Mouse (Mus musculus): ENCODE data around the gene Iqsec1. TPM values are rescaled to one million over a fixed set of nuclear protein-coding genes. Genes with fewer than 3 reads are reported as not detected.

The Iqsec1 gene
- polyA plus RNA-seq, 1 experiment from 2014 or later = 11.6 TPM

GRCm38 (mm10) chr6:90754927-90755612 lies 233.4 kb downstream of the Iqsec1 start:
- H3K4me3 ChIP-seq = no peak overlapping the region
- H3K4me2 ChIP-seq = no peak overlapping the region
- no peak overlapping the region for H3K27ac ChIP-seq
- H3K4me1 ChIP-seq = peaks cover 16% of the 10 kb centered on the region; the same call in 1 of the 2 replicates
- H3K27me3 ChIP-seq = no peaks in the 10 kb centered on the region
- no peaks in the 10 kb centered on the region for H3K9me3 ChIP-seq
- no peak for ATAC-seq (ENCODE audit: insufficient number of reproducible peaks, low FRiP score, low TSS enrichment, low read depth)
- 52% methylated on average over 7 of the region's 7 CpGs for WGBS
- H3K9ac ChIP-seq = no peak overlapping the region
- H3K36me3 ChIP-seq = no peaks in the 10 kb centered on the region; the same call in 1 of the 2 replicates

GRCm38 (mm10) chr6:90754093-90754492 lies 234.4 kb downstream of the Iqsec1 start:
- Histone ChIP-seq H3K4me3 (no peak overlapping the region), H3K27ac (no peak overlapping the region), H3K27me3 (no peaks in the 10 kb centered on the region), H3K9me3 (no peaks in the 10 kb centered on the region), H3K4me1 (peaks cover 16% of the 10 kb centered on the region; the same call in 1 of the 2 replicates), H3K9ac (no peak overlapping the region), H3K4me2 (no peak overlapping the region), H3K36me3 (no peaks in the 10 kb centered on the region; the same call in 1 of the 2 replicates)
- no peak for ATAC-seq (ENCODE audit: insufficient number of reproducible peaks, low FRiP score, low TSS enrichment, low read depth)
- 91% methylated on average over 2 of the region's 2 CpGs for WGBS

- Histone ChIP-seq H3K9ac (no peak overlapping the region), H3K4me1 (peaks cover 16% of the 10 kb centered on the region; the same call in 1 of the 2 replicates), H3K27me3 (no peaks in the 10 kb centered on the region), H3K4me3 (no peak overlapping the region), H3K4me2 (no peak overlapping the region), H3K36me3 (no peaks in the 10 kb centered on the region; the same call in 1 of the 2 replicates), H3K27ac (no peak overlapping the region), H3K9me3 (no peaks in the 10 kb centered on the region)
- ATAC-seq (ENCODE audit: insufficient number of reproducible peaks, low FRiP score, low TSS enrichment, low read depth) = no peak
Measured at GRCm38 (mm10) chr6:90753656-90754055, 234.8 kb downstream of the Iqsec1 start.

GRCm38 (mm10) chr6:90751624-90752023 lies 236.9 kb downstream of the Iqsec1 start:
- 62% methylated on average over 3 of the region's 3 CpGs for WGBS
- no peak overlapping the region for H3K27ac ChIP-seq
- no peaks in the 10 kb centered on the region for H3K9me3 ChIP-seq
- no peak overlapping the region for H3K4me3 ChIP-seq
- H3K4me1 ChIP-seq = peaks cover 20% of the 10 kb centered on the region
- no peaks in the 10 kb centered on the region for H3K36me3 ChIP-seq
- H3K4me2 ChIP-seq = no peak overlapping the region
- no peak overlapping the region for H3K9ac ChIP-seq
- ATAC-seq (ENCODE audit: insufficient number of reproducible peaks, low FRiP score, low TSS enrichment, low read depth) = no peak
- no peaks in the 10 kb centered on the region for H3K27me3 ChIP-seq

- Histone ChIP-seq H3K4me3 (no peak overlapping the region), H3K27me3 (no peaks in the 10 kb centered on the region), H3K9ac (no peak overlapping the region), H3K4me2 (no peak overlapping the region), H3K27ac (no peak overlapping the region), H3K36me3 (no peaks in the 10 kb centered on the region), H3K4me1 (peaks cover 26% of the 10 kb centered on the region), H3K9me3 (no peaks in the 10 kb centered on the region)
- no peak for ATAC-seq (ENCODE audit: insufficient number of reproducible peaks, low FRiP score, low TSS enrichment, low read depth)
- WGBS = 60% methylated on average over 2 of the region's 2 CpGs
Measured at GRCm38 (mm10) chr6:90750091-90750490, 238.4 kb downstream of the Iqsec1 start.

- Histone ChIP-seq H3K27me3 (no peaks in the 10 kb centered on the region), H3K36me3 (no peaks in the 10 kb centered on the region), H3K27ac (no peak overlapping the region), H3K4me3 (no peak overlapping the region), H3K4me2 (no peak overlapping the region), H3K4me1 (peaks cover 23% of the 10 kb centered on the region), H3K9ac (no peak overlapping the region), H3K9me3 (no peaks in the 10 kb centered on the region)
- 59% methylated on average over 4 of the region's 4 CpGs for WGBS
- ATAC-seq (ENCODE audit: insufficient number of reproducible peaks, low FRiP score, low TSS enrichment, low read depth) = no peak
Measured at GRCm38 (mm10) chr6:90749414-90749937, 239.0 kb downstream of the Iqsec1 start.

- no peaks in the 10 kb centered on the region for H3K9me3 ChIP-seq
- H3K4me1 ChIP-seq = peaks cover 23% of the 10 kb centered on the region
- H3K27me3 ChIP-seq = no peaks in the 10 kb centered on the region
- no peak overlapping the region for H3K9ac ChIP-seq
- no peaks in the 10 kb centered on the region for H3K36me3 ChIP-seq
- H3K27ac ChIP-seq = no peak overlapping the region
- ATAC-seq (ENCODE audit: insufficient number of reproducible peaks, low FRiP score, low TSS enrichment, low read depth) = no peak
- H3K4me2 ChIP-seq = no peak overlapping the region
- no peak overlapping the region for H3K4me3 ChIP-seq
Measured at GRCm38 (mm10) chr6:90748976-90749375, 239.5 kb downstream of the Iqsec1 start.

GRCm38 (mm10) chr6:90746331-90746864 lies 242.1 kb downstream of the Iqsec1 start:
- Histone ChIP-seq H3K4me2 (no peak overlapping the region), H3K9ac (no peak overlapping the region), H3K27ac (peak overlapping the region; percentile 33; the same call in 1 of the 2 replicates), H3K36me3 (no peaks in the 10 kb centered on the region), H3K9me3 (no peaks in the 10 kb centered on the region), H3K27me3 (no peaks in the 10 kb centered on the region), H3K4me3 (no peak overlapping the region), H3K4me1 (peaks cover 19% of the 10 kb centered on the region)
- no peak for ATAC-seq (ENCODE audit: insufficient number of reproducible peaks, low FRiP score, low TSS enrichment, low read depth)
- WGBS = 49% methylated on average over 3 of the region's 3 CpGs

- Histone ChIP-seq H3K4me1 (peaks cover 12% of the 10 kb centered on the region), H3K27me3 (no peaks in the 10 kb centered on the region), H3K36me3 (no peaks in the 10 kb centered on the region), H3K4me2 (no peak overlapping the region), H3K27ac (no peak overlapping the region), H3K9me3 (no peaks in the 10 kb centered on the region), H3K9ac (no peak overlapping the region), H3K4me3 (no peak overlapping the region)
- WGBS = 70% methylated on average over 3 of the region's 3 CpGs
- ATAC-seq (ENCODE audit: insufficient number of reproducible peaks, low FRiP score, low TSS enrichment, low read depth) = no peak
Measured at GRCm38 (mm10) chr6:90745401-90746198, 242.9 kb downstream of the Iqsec1 start.

GRCm38 (mm10) chr6:90742453-90742852 lies 246.0 kb downstream of the Iqsec1 start:
- Histone ChIP-seq H3K4me1 (peaks cover 13% of the 10 kb centered on the region), H3K27me3 (no peaks in the 10 kb centered on the region), H3K9ac (no peak overlapping the region), H3K36me3 (no peaks in the 10 kb centered on the region), H3K27ac (no peak overlapping the region), H3K4me3 (no peak overlapping the region), H3K4me2 (no peak overlapping the region), H3K9me3 (no peaks in the 10 kb centered on the region)
- 55% methylated on average over 1 of the region's 1 CpGs for WGBS
- no peak for ATAC-seq (ENCODE audit: insufficient number of reproducible peaks, low FRiP score, low TSS enrichment, low read depth)

GRCm38 (mm10) chr6:90741717-90742116 lies 246.8 kb downstream of the Iqsec1 start:
- H3K9ac ChIP-seq = no peak overlapping the region
- H3K4me3 ChIP-seq = no peak overlapping the region
- no peak for ATAC-seq (ENCODE audit: insufficient number of reproducible peaks, low FRiP score, low TSS enrichment, low read depth)
- no peaks in the 10 kb centered on the region for H3K36me3 ChIP-seq
- 87% methylated on average over 5 of the region's 5 CpGs for WGBS
- no peak overlapping the region for H3K4me2 ChIP-seq
- H3K9me3 ChIP-seq = no peaks in the 10 kb centered on the region
- no peaks in the 10 kb centered on the region for H3K27me3 ChIP-seq
- no peak overlapping the region for H3K27ac ChIP-seq
- peaks cover 17% of the 10 kb centered on the region for H3K4me1 ChIP-seq

- Histone ChIP-seq H3K4me3 (no peak overlapping the region), H3K9ac (no peak overlapping the region), H3K4me1 (peaks cover 14% of the 10 kb centered on the region), H3K27me3 (no peaks in the 10 kb centered on the region), H3K27ac (no peak overlapping the region), H3K9me3 (no peaks in the 10 kb centered on the region), H3K4me2 (no peak overlapping the region), H3K36me3 (no peaks in the 10 kb centered on the region)
- ATAC-seq (ENCODE audit: insufficient number of reproducible peaks, low FRiP score, low TSS enrichment, low read depth) = no peak
- 72% methylated on average over 4 of the region's 4 CpGs for WGBS
Measured at GRCm38 (mm10) chr6:90741056-90741420, 247.4 kb downstream of the Iqsec1 start.
